Mouse (Mus musculus): ENCODE measurements at regions not wholly inside any gene's neighbourhood (a gene's known extent, or its start where the extent isn't known, plus 50 kb on each side); places are given as distances from the start of the nearest gene placed in this dataset.

GRCm38 (mm10) chr3:15198086-15198485 is 134.0 kb downstream of the Gm9733 start:
- intact Hi-C loops (cut with DNase I), result loop anchor here (10.0 kb wide), 1 partner anchor 103 kb away; no protein-coding TSS in a partner anchor

GRCm38 (mm10) chr3:15200309-15200708 is 131.8 kb downstream of the Gm9733 start:
- intact Hi-C loops (cut with DNase I), result loop anchor here (5.0 kb wide), 1 partner anchor 42 kb away; no protein-coding TSS in a partner anchor

- intact Hi-C loops (cut with DNase I), result loop anchor here (5.0 kb wide), 1 partner anchor 41 kb away; no protein-coding TSS in a partner anchor
These were observed 131.1 kb downstream of the Gm9733 start for GRCm38 (mm10) chr3:15200990-15201389.

- intact Hi-C loops (cut with DNase I), result loop anchor here (5.0 kb wide), 1 partner anchor 40 kb away; no protein-coding TSS in a partner anchor
These were observed 129.3 kb downstream of the Gm9733 start for GRCm38 (mm10) chr3:15202760-15203159.

- intact Hi-C loops (cut with DNase I), result no loop called here
These were observed 126.6 kb downstream of the Gm9733 start for GRCm38 (mm10) chr3:15205266-15206229.

- intact Hi-C loops (cut with DNase I), result no loop called here
These were observed 119.7 kb downstream of the Gm9733 start for GRCm38 (mm10) chr3:15212357-15212756.

GRCm38 (mm10) chr3:15217591-15217990 is 114.5 kb downstream of the Gm9733 start:
- intact Hi-C loops (cut with DNase I), result no loop called here

- intact Hi-C loops (cut with DNase I), result no loop called here
These were observed 112.8 kb downstream of the Gm9733 start for GRCm38 (mm10) chr3:15219275-15219674.

- intact Hi-C loops (cut with DNase I), result no loop called here
These were observed 108.8 kb downstream of the Gm9733 start for GRCm38 (mm10) chr3:15223266-15223665.

GRCm38 (mm10) chr3:15224452-15224851 is 107.7 kb downstream of the Gm9733 start:
- intact Hi-C loops (cut with DNase I), result no loop called here

GRCm38 (mm10) chr3:15228641-15229040 is 103.5 kb downstream of the Gm9733 start:
- intact Hi-C loops (cut with DNase I), result no loop called here

- intact Hi-C loops (cut with DNase I), result no loop called here
These were observed 101.9 kb downstream of the Gm9733 start for GRCm38 (mm10) chr3:15230204-15230603.

GRCm38 (mm10) chr3:15231433-15231832 is 100.7 kb downstream of the Gm9733 start:
- intact Hi-C loops (cut with DNase I), result no loop called here

GRCm38 (mm10) chr3:15237817-15238432 is 94.2 kb downstream of the Gm9733 start:
- intact Hi-C loops (cut with DNase I), result no loop called here

- intact Hi-C loops (cut with DNase I), result loop anchor here (5.0 kb wide), 2 partner anchors 40 to 560 kb away; no protein-coding TSS in a partner anchor
These were observed 89.7 kb downstream of the Gm9733 start for GRCm38 (mm10) chr3:15242388-15242787.

GRCm38 (mm10) chr3:15243584-15243983 is 88.5 kb downstream of the Gm9733 start:
- intact Hi-C loops (cut with DNase I), result loop anchor here (5.0 kb wide), 2 partner anchors 41 to 561 kb away; no protein-coding TSS in a partner anchor

- intact Hi-C loops (cut with DNase I), result loop anchor here (5.0 kb wide), 3 partner anchors 43 to 563 kb away; no protein-coding TSS in a partner anchor
These were observed 87.1 kb downstream of the Gm9733 start for GRCm38 (mm10) chr3:15244999-15245398.

Measured in adrenal gland (tissue).